Mouse (Mus musculus) kidney, postnatal 10 days (tissue): ENCODE results near the gene Nrip2.

ENCODE experiments used
- DNase-seq: peaks from one replicate; pipeline ENCODE4 v3.0.0; 2021; ENCODE audit warnings: mixed read lengths

Nrip2 gene

GRCm38 (mm10) chr6:128397574-128398261 is 1.4 kb upstream of the Nrip2 start:
- peak; percentile 66 for DNase-seq

- DNase-seq: peak; percentile 73
Observed at GRCm38 (mm10) chr6:128399421-128400185, 507 bp downstream of the Nrip2 start.

- DNase-seq: no peak
Observed at GRCm38 (mm10) chr6:128404708-128405107, 5.6 kb downstream of the Nrip2 start.

- DNase-seq: no peak
Observed at GRCm38 (mm10) chr6:128408544-128409125, 9.5 kb downstream of the Nrip2 start.

- no peak for DNase-seq
Observed at GRCm38 (mm10) chr6:128410305-128410704, 11.2 kb downstream of the Nrip2 start.

- peak; percentile 86 for DNase-seq
Observed at GRCm38 (mm10) chr6:128411115-128411514, 12.0 kb downstream of the Nrip2 start.

- no peak for DNase-seq
Observed at GRCm38 (mm10) chr6:128416169-128416568, 17.1 kb downstream of the Nrip2 start.

- no peak for DNase-seq
Observed at GRCm38 (mm10) chr6:128418076-128418475, 19.0 kb downstream of the Nrip2 start.

GRCm38 (mm10) chr6:128421036-128421435 is 21.9 kb downstream of the Nrip2 start:
- no peak for DNase-seq

- DNase-seq: no peak
Observed at GRCm38 (mm10) chr6:128421480-128421879, 22.4 kb downstream of the Nrip2 start.

- DNase-seq: no peak
Observed at GRCm38 (mm10) chr6:128423496-128424268, 24.6 kb downstream of the Nrip2 start.

GRCm38 (mm10) chr6:128424269-128425019 is 25.3 kb downstream of the Nrip2 start, which contains the start of gene Itfg2:
TSS of gene Itfg2 (minus strand) at chr6:128424931.
- DNase-seq: peak; percentile 97

GRCm38 (mm10) chr6:128425046-128425445 is 25.9 kb downstream of the Nrip2 start:
- no peak for DNase-seq

- DNase-seq: no peak
Observed at GRCm38 (mm10) chr6:128427571-128427970, 28.5 kb downstream of the Nrip2 start.

GRCm38 (mm10) chr6:128429300-128429699 is 30.2 kb downstream of the Nrip2 start:
- DNase-seq: no peak

- no peak for DNase-seq
Observed at GRCm38 (mm10) chr6:128429826-128430225, 30.7 kb downstream of the Nrip2 start.

- no peak for DNase-seq
Observed at GRCm38 (mm10) chr6:128432356-128432915, 33.3 kb downstream of the Nrip2 start.

- DNase-seq: no peak
Observed at GRCm38 (mm10) chr6:128433566-128433965, 34.5 kb downstream of the Nrip2 start.

- DNase-seq: peak; percentile 90
Observed at GRCm38 (mm10) chr6:128435474-128435873, 36.4 kb downstream of the Nrip2 start.

- DNase-seq: no peak
Observed at GRCm38 (mm10) chr6:128436356-128437005, 37.4 kb downstream of the Nrip2 start.

- DNase-seq: no peak
Observed at GRCm38 (mm10) chr6:128437288-128437687, 38.2 kb downstream of the Nrip2 start.
